Mouse (Mus musculus): Measurements from ENCODE around the gene Gm13941.

Gene Gm13941

GRCm38 (mm10) chr2:111105882-111106281 is at the start of gene Gm13941:
Gene Gm13941, minus strand, starts transcription at chr2:111105982.
- DNase-seq (ENCODE audit: low spot score) = no peak

- DNase-seq (ENCODE audit: low spot score) = no peak
These were observed 47.1 kb upstream of the Gm13941 start, which contains the start of gene Gm15130 for GRCm38 (mm10) chr2:111152836-111153235. Gene Gm15130, minus strand, starts transcription at chr2:111152936.

- DNase-seq (ENCODE audit: low spot score) = no peak
These were observed 30.0 kb upstream of the Gm13941 start for GRCm38 (mm10) chr2:111135739-111136138.

- DNase-seq (ENCODE audit: low spot score) = peak; percentile 28
These were observed 47.1 kb downstream of the Gm13941 start for GRCm38 (mm10) chr2:111058586-111059261.

Data from c-Kit-positive CD71-positive TER-119-positive erythroid progenitor cells, embryonic 14.5 days (primary cell).